Mouse (Mus musculus) forebrain, embryonic 12.5 days (tissue): ENCODE results near the gene Gm12258. TPM values are rescaled to one million over a fixed set of nuclear protein-coding genes. Genes with fewer than 3 reads are reported as not detected.

Experiments used
- ATAC-seq: fragments of 200-750 bp; cut with Nextera tagmentation; 2 replicates; pipeline ENCODE4 v1.8.0; 2017; ENCODE audit warnings: moderate TSS enrichment; ENCODE audit not compliant: low FRiP score
- H3K27ac ChIP-seq: fragments of 300-500 bp; sonication (generic); 2 replicates; pipeline ENCODE4 v1.5.1; 2016; ENCODE audit warnings: mild to moderate bottlenecking
- H3K27me3 ChIP-seq: fragments of 300-500 bp; sonication (generic); 2 replicates; pipeline ENCODE4 v1.6.1; 2016; ENCODE audit warnings: mild to moderate bottlenecking
- H3K36me3 ChIP-seq: fragments of 300-500 bp; sonication (generic); replicated peaks from 2 replicates; pipeline ENCODE4 v1.6.1; 2016; ENCODE audit warnings: mild to moderate bottlenecking
- H3K4me1 ChIP-seq: fragments of 300-500 bp; sonication (generic); 2 replicates; pipeline ENCODE4 v1.6.1; 2016
- H3K4me2 ChIP-seq: fragments of 300-500 bp; sonication (generic); 2 replicates; pipeline ENCODE4 v1.6.1; 2016; ENCODE audit warnings: mild to moderate bottlenecking, moderate library complexity
- H3K4me3 ChIP-seq: fragments of 300-500 bp; sonication (generic); replicated peaks from 2 replicates; pipeline ENCODE4 v1.5.1; 2016; ENCODE audit warnings: mild to moderate bottlenecking
- H3K9ac ChIP-seq: fragments of 300-500 bp; sonication (generic); 2 replicates; pipeline ENCODE4 v1.6.1; 2016; ENCODE audit warnings: mild to moderate bottlenecking
- H3K9me3 ChIP-seq: fragments of 300-500 bp; sonication (generic); 2 replicates; pipeline ENCODE4 v1.6.1; 2016
- WGBS: fragments of 180-500 bp; shearing (Covaris S2); methylation state at CpG from one replicate; pipeline ENCODE4 v1.1.7; 2016; 5-methylcytosine and 5-hydroxymethylcytosine counted together
- polyA plus RNA-seq: library from polyadenylated mRNA; unstranded; fragments of >200 nt; fragmentation: Nextera tagmentation; extraction: Ambion mirVana; gene quantifications from 2 replicates; pipeline ENCODE4 v1.2.1, GENCODE M21; 2016

Gene Gm12258
- polyA plus RNA-seq, 1 experiment from 2014 or later, result 15.5 TPM

- WGBS, result 42% methylated on average over 6 of the region's 6 CpGs
- Histone ChIP-seq H3K4me2 (no peak overlapping the region), H3K9ac (no peak overlapping the region), H3K27me3 (no peaks in the 10 kb centered on the region), H3K9me3 (no peaks in the 10 kb centered on the region), H3K4me1 (peaks cover 11% of the 10 kb centered on the region), H3K27ac (no peak overlapping the region), H3K36me3 (peaks cover 15% of the 10 kb centered on the region), H3K4me3 (no peak overlapping the region)
- ATAC-seq, result no peak
These were observed 57.9 kb downstream of the Gm12258 start for GRCm38 (mm10) chr11:58904838-58905237.

Other genes with a start within 250 kb of the Gm12258 start
- not detected in 2 replicates for gene 2210407C18Rik, start 231.1 kb upstream of the Gm12258 start, polyA plus RNA-seq
- gene Olfr323, start 216.7 kb upstream of the Gm12258 start, polyA plus RNA-seq, result not detected in 2 replicates
- gene Trim58, start 206.7 kb upstream of the Gm12258 start, polyA plus RNA-seq, result 0.36 and 0.49 TPM in 2 replicates
- not detected in 2 replicates for gene Olfr322, start 188.4 kb upstream of the Gm12258 start, polyA plus RNA-seq
- gene Olfr320, start 166.1 kb upstream of the Gm12258 start, polyA plus RNA-seq, result not detected in 2 replicates
- gene Olfr319, start 148.0 kb upstream of the Gm12258 start, polyA plus RNA-seq, result 0.10 TPM in 1 of 2 replicates, not detected in the other
- not detected in 2 replicates for gene Olfr318, start 123.1 kb upstream of the Gm12258 start, polyA plus RNA-seq
- gene Olfr317, start 107.9 kb upstream of the Gm12258 start, polyA plus RNA-seq, result 0.27 TPM in 1 of 2 replicates, not detected in the other
- gene Olfr316, start 94.4 kb upstream of the Gm12258 start, polyA plus RNA-seq, result not detected in 2 replicates
- not detected in 2 replicates for gene Olfr315, start 74.0 kb upstream of the Gm12258 start, polyA plus RNA-seq
- gene Olfr314, start 64.2 kb upstream of the Gm12258 start, polyA plus RNA-seq, result not detected in 2 replicates
- 2.1 and 2.3 TPM in 2 replicates for gene Fam183b, start 45.2 kb upstream of the Gm12258 start, polyA plus RNA-seq
- gene Olfr313, start 32.2 kb upstream of the Gm12258 start, polyA plus RNA-seq, result not detected in 2 replicates
- 0.05 TPM in 1 of 2 replicates, not detected in the other for gene Olfr312, start 17.9 kb upstream of the Gm12258 start, polyA plus RNA-seq
- gene Olfr311, start 7.9 kb upstream of the Gm12258 start, polyA plus RNA-seq, result not detected in 2 replicates
- 10.6 and 11.1 TPM in 2 replicates for gene 2810021J22Rik, start 20.1 kb downstream of the Gm12258 start, polyA plus RNA-seq
- gene Zfp39, start 57.1 kb downstream of the Gm12258 start, polyA plus RNA-seq, result 5.6 and 6.8 TPM in 2 replicates
- gene Btnl10, start 70.8 kb downstream of the Gm12258 start, polyA plus RNA-seq, result 0.08 TPM in 1 of 2 replicates, not detected in the other
- 403 and 431 TPM in 2 replicates for gene Rnf187, start 91.8 kb downstream of the Gm12258 start, polyA plus RNA-seq
- gene Hist3h2ba, start 101.8 kb downstream of the Gm12258 start, polyA plus RNA-seq, result 185 and 187 TPM in 2 replicates
- 91.9 and 92.9 TPM in 2 replicates for gene Hist3h2a, start 107.5 kb downstream of the Gm12258 start, polyA plus RNA-seq
- gene Trim17, start 107.5 kb downstream of the Gm12258 start, polyA plus RNA-seq, result 0.89 and 1.0 TPM in 2 replicates
- gene Trim11, start 130.9 kb downstream of the Gm12258 start, polyA plus RNA-seq, result 19.2 and 20.9 TPM in 2 replicates